Mouse (Mus musculus): ENCODE measurements at regions not wholly inside any gene's neighbourhood (a gene's known extent, or its start where the extent isn't known, plus 50 kb on each side); places are given as distances from the start of the nearest gene placed in this dataset.
A peak's percentile ranks its signal among the peaks of the same experiment; 100 is the strongest.

DNA sequence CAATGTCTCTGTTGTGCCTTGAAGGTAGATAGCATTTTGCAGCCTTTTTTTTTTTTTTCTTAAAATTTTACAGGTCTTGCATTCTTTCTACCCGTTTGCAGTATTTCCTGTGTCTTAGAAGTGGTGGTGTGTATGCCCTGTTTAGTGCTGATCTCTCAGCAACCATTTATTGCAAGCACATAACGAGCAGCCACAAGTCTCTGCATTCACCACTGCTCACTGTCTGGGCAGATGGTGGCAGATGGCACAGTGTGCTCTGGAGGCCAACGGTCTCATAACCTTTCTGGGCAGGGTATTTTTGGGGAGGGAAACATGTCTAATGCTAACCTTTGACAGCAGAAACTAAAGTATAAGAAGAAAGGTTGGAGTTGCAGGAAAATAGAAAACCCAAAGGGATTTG is 266.1 kb upstream of the Ptger4 start:
- DNase-seq (ENCODE audit: low spot score in 2 of 2): no peak

DNA sequence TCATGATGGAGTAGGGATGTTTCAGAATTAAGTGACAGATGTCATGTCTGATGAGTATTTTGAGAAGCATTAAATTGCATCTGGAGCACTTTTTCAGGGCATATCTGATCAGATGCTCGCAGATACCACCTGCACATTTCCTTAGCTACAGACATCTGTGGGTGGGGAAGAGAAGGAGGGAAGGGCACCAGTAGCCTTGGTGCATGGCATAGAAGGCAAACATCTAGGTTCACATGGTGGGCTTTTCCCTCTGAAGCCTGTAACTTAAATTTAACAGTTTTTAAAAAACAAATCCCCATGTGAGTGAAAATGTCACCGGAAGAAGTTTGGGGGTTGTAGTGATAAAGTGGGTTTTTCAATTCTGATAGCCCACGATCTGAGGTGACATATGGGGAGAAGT is 267.1 kb upstream of the Ptger4 start:
- no peak for DNase-seq (ENCODE audit: low spot score in 2 of 2)

DNA sequence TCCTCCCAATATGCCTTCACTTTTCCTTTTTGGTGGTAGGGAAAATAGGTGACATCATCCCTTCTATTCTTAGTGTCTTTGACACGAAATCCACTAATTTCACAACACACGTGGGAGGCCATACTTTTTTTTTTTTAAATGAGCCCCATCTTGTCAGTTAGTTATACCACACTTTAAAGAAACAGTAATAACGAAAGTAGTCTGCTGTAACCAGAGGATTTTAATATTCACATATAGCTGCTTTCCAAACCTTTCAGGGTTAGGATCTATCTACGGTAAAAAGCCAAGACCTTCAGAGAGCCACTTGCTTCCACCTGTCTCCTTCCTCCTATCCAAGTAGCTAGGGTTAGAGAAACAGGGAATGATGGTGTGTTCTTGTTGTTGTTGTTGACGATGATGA is 268.6 kb upstream of the Ptger4 start:
- DNase-seq (ENCODE audit: low spot score in 2 of 2): no peak

DNA sequence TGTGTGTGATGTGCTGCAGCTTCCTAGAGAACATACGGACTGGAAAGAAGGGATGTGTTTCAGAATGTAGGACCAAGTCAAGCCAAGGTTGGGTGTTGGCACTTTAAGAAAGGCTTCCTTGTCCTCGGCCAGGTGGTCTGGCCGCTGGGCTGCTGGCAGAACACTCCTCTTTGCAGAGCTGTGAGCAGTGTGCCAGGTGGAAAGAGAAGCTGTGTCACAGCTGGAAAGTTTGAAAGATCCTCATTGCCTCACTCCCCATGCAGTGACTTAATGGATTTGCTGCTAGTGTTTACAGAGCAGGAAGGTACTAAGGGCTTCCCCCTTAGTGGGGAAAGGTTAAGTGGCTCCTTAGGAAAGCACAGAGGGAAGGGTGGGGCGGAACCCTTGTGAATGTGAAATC is 269.2 kb upstream of the Ptger4 start:
- no peak for DNase-seq (ENCODE audit: low spot score in 2 of 2)

DNA sequence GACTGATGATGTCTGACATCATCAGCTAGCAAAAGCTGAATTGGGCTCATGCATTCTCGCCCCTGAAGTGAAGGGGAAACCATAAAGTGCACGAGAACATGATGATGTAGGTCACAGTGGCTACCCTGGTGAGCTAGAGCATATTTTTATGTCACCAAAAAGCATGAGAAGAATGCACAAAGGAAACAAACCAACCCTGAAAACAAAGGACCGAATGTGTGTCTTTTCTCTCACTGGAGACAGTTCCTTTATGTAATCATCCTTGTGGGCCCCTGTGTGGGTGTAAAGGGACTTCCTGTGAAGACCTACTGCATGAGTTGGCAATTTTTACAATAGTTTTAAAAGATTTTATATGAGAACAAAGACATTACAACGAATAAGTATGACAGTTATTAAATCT is 270.2 kb upstream of the Ptger4 start:
- DNase-seq (ENCODE audit: low spot score in 2 of 2): no peak

DNA sequence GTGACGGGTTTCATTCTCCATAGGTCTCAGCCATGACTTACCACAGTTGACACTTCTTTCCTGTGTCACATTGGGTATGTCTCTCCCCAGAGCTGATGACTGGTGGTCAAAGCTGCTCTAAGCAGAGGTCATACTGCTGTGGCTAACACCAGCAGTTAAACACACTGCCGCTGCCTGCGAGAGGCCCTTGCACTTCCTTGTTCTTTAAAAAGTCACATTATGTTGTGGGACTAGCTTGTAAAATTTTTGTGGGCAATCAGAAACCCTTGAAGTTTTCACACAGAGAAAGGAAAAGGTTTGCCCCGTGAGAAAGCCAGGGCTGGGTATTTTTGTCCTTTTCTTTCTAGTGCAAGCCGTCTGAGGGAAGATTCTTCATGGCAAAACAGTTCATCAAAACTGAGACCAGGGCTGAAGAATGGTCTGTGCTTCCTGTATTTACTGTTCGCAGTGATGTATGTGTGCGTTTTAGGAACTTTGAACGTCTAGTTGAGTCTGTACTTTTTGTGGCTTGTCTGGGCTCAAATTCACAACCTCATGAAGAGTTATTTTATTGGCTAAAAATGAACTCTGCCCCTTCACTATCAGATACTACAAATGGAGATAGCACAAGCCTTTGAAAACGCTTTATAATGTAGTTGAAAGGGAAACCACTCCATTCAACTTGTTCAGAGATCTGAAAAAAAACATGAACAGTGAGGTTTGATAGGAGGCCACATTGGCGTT is 273.4 kb upstream of the Ptger4 start:
- no peak for DNase-seq (ENCODE audit: low spot score in 2 of 2)

DNA sequence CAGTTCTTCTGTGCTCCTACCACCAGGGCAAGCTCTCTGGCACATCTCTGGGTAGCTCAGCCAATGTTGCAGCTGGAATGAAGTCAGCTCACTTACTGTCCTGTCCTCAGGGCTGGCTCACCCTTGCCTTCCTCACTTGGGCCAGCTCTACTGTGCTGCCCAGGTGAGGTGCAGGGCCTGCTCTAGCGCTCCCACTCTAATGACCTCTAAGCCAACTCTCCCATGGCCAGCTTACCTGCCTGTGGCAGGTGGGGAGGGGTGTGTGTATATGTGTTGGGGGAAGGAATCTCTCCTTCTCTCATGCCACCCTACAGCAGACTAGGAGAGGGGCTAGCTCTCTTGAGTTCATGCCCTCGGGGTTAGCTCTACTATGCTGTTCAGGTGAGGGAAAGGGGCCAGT is 275.6 kb upstream of the Ptger4 start:
- no peak for DNase-seq (ENCODE audit: low spot score in 2 of 2)

DNA sequence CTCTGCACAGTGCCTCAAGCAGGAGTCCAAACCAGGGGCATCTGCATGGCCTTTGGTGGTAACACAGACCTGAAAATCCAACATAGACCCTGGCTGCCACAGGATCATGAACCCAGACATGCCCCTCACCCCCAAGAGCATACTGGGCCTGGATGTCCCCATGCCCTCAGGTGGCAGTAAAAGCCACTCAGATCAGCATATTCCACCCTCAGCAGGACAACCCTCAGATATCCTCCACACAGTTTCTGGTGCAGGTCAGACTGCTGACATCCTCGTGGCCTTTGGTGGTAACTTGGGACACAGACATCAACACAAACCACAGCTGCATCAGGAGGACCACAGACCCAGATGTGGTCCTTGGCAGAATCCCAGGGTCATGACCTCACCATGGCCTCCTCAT is 276.0 kb upstream of the Ptger4 start:
- DNase-seq (ENCODE audit: low spot score in 2 of 2): no peak

DNA sequence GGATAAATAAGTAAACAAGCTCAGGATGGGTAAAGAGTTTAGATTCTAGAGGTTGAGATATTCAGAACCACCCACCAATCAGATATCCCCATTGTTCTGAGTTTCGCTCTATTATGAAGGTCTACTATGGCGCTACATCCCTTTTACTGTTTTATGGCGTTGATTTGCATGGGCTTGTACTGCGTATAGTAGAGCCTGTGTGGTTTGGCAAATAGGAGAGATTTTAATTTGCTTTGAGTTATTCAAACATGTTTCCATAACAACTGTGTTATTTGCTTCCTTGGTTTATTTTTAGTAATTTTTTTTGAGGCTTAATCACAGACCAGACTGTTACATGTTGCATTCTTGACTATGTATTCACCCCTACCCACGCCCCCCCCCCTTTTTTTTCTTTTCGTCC is 284.6 kb upstream of the Ptger4 start:
- no peak for DNase-seq (ENCODE audit: low spot score in 2 of 2)

DNA sequence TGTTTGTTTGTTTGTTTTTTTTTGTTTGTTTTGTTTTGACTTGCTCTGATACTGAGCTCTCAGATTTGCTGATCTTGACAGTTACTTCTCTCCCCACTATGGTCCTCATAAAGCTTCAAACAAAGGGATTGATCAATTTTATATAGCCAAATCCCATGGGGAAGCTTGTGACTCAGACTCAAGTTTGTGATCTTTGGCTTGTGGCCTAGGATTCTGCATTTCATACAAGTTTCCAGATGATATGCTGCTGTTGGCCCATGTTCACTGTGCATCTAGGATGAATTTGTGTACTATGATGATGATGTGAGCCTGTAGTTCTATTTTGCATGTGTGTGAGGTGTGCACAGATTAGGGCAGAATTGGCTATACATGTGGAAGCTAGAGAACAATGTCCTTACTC is 289.7 kb upstream of the Ptger4 start:
- no peak for DNase-seq (ENCODE audit: low spot score in 2 of 2)

DNA sequence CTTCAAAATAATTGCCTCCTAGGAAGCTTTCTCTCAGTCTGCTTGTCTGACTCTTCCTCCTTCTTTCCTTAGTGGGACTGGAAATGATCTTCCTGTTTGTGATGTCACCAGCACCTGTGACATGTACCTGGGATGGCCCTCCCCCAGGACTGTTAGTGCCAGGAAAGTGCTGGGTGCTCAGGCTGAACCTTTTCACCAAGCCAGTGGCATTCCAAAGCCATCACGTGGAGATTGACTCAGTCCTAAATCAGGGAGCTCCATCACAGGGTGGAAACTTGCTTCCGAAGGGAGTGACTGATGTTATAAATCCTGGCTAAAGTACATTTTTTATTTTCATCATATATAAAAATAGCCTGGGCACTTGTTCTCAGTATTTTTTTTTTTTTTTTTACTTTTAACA is 293.4 kb upstream of the Ptger4 start:
- DNase-seq (ENCODE audit: low spot score in 2 of 2): no peak

DNA sequence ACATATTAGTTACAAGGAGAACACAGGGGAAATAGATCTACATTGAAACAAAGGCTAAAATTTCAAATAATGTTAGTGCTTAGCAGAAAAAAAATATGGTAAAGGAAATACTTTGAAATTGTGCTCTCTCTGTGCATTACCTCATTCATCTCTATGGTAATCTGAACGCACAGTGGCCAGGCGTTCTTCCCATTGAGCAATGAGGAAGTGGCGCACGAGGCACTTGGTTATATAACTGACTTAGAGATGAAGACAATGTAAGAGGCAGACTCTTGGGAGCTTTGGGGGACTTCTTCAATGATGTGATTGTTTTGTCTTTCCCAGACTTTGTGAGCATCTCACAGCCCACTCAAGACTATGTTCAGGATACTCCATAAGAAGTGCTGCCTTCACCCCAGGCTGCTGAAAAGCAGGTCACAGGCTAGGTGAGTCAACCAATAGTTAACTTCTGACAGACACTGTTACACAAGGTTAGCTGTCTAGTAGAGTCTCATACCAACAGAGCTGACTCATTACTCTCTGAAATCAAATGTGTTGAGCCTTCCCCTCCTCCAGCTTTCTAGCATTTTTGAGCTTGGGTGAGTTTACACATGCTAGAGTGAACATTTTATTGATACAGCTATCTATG is 295.4 kb upstream of the Ptger4 start:
- peak in 1 of 2 experiments; percentile 7 for DNase-seq (ENCODE audit: low spot score in 2 of 2)

DNA sequence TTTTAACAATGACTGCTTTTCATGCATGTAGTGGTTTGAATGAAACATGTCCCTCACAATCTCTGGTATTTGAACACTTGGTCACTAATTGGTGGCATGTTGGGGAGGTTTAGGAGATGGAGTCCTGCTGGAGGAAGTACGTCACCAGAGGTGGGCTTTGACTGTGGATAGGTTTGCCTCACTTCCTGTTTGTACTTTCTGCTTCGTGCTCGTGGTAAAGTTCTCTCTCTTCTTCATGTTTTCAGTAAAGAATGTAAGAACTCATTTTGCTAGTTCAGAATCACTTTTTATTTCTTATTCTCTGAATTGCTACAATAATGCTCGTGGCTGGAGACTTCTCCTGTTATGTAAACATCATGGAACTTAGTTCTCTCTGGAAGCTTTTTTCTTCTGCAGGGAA is 310.5 kb upstream of the Ptger4 start:
- DNase-seq (ENCODE audit: low spot score in 2 of 2): no peak

DNA sequence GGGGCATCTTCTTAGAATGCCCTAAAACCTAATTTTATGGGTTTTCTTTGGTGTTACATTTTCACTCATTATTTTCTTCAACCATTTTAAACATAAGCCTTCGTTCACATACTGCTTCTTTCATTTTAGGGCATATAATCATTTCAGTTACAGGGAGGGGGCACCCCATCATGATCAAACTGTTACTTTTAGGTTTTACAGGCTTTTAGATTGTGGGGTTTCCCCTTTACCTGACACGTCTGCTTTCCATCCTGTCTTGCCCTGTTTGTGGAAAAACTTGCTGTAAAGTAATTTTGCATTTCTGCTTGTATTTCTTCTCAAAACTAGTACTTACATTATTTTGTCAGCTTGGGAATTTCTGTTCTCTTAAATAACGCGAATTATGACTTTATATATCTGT is 310.9 kb upstream of the Ptger4 start:
- DNase-seq (ENCODE audit: low spot score in 2 of 2): no peak

DNA sequence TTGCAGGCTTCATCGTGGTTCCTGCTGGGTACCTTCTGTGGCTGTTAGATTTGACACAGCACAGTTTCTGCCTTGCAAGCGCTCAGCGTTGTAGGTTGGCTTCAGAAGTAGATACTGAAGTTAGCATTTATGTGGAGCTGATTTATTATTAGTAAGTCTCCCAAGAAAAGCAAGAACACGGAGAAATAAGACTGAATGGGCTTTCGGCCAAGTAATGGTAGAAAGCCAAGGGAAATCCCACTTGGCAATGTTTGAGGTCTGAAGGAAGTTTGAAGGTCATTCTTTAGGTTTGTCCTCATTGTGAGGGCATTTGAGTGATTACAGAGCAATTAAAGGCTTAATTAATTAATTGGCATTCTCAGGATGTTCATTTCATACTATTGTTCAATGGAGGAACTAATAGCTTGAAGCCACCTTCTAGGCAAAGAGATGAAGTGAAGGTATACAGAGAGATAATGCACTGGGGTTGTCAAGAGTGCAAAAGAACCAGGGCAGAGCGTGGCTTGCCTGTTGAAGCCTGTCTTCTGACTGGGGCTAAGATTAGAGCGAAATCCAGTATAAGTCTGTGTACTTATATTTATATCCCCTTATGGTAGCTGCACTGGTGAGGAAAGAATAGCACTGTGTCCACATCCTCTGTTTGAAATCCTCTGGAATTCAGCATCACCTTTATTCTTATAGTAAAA is 311.5 kb upstream of the Ptger4 start:
- no peak for DNase-seq (ENCODE audit: low spot score in 2 of 2)

DNA sequence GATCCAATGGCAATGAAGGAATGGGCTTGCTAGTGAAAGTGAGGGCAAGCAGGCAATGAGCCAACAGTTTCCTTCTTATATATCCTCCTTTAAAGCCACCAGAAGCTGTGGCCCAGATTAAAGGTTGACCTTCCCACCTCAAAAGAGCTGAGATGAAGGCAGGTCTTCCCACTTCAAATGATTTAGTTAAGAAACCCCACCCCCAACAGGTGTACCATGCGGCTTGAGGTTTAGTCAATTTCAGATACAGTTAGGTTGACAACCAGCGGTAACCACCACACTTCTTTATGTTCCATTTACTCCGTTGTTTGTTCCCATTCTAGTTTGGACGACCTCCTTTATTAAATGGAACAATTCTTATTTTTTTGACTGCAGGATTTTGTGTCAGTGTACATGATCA is 317.8 kb upstream of the Ptger4 start:
- DNase-seq (ENCODE audit: low spot score in 2 of 2): no peak

DNA sequence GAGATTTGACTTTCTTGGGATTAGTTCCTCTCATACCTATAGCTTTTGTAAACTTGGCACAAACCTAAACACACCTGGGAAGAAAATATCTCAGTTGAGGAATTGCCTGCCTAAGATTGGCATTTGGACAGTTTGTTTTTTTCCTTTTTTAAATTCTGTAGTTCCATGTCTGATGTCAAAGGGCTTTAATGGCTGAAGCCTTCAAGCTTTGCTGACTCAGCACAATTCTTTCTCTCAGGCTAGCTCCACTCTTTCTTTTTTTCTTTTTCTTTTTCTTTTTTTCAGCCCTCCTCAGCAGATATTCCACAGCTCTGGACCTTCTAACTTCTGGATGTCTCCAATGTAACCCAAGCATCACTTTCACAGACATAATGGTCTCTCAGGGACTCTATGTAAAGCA is 330.4 kb upstream of the Ptger4 start:
- DNase-seq (ENCODE audit: low spot score in 2 of 2): no peak

DNA sequence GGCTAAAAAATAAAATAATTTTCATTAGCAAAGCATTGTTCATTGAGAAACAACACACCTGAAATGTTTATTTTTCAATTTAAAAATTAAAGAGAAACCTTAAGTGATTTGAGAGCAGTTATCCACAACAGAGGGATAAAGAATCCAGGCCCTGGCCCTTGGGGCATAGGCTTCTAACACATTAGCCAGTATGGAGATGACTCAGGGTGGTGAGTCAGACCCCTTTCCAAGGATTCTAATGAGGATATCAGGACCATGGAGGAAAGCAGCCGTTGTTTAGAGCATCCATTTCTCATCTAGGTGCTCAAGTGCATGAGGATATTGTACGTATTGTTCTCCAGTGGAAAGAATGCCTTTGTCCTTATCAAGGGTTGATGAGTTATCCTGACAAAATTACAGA is 335.6 kb upstream of the Ptger4 start:
- no peak for DNase-seq (ENCODE audit: low spot score in 2 of 2)

DNA sequence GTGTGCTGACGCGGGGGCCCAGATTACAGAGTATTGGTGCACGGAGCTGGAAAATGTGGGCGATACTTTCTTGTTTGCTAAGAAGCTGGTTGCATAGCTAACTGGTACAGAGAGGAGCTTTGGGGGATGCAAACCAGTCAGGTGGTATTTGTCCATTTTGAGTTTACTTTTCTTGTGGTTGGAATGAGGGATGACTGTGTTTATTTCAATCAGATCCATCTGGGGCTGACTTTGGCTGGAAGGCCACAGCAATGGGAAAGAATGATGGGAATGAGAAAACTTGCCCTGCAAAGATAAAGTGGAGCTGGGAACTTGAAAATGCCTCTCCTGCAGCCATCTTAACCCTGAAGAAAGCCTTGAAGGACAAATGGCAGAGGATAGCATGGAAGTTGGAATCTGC is 336.4 kb upstream of the Ptger4 start:
- no peak for DNase-seq (ENCODE audit: low spot score in 2 of 2)

DNA sequence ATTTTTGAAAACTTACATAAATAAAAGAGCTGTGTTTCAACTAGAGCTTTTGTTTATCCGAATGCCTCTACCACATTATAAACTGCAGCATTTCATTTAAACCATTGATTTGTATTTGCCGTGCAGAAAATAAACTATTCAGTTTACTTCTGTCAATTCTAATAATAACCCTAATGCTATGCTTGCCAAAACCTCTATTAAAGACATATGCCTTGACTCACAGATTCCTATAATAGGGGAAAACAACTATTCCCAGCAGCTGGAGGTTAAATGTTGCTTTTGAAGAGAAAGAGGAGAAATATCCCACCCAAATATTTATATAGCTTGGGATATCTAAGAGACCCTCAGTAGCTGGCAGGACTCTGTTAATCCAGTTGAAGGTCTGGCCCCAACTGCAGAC is 340.4 kb upstream of the Ptger4 start:
- DNase-seq (ENCODE audit: low spot score in 2 of 2): no peak

DNA sequence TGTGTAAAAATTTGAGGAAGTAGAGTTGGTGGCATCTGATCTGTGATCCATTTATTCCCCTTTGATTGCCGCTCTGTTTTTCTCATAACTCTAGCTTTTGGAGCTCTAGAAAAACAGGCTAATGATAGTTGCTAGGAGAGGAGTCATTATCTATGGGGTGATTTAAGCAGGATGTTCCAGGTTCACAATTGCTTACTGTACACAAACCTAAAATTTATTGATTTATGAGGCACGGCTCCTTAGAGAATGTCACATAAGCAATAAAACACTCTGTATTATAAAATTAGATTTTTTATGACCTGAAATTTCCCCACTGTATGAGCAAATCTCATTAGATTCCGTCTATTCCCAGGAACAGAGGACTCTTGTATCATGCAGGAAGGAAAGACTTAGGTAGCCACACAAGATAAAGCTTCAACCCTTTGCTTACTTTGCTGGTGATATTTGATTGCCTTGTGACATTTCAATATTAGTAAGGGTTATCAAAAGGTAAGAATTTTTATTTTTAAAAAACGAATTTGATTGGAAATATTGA is 360.8 kb upstream of the Ptger4 start:
- DNase-seq (ENCODE audit: low spot score in 2 of 2): no peak

DNA sequence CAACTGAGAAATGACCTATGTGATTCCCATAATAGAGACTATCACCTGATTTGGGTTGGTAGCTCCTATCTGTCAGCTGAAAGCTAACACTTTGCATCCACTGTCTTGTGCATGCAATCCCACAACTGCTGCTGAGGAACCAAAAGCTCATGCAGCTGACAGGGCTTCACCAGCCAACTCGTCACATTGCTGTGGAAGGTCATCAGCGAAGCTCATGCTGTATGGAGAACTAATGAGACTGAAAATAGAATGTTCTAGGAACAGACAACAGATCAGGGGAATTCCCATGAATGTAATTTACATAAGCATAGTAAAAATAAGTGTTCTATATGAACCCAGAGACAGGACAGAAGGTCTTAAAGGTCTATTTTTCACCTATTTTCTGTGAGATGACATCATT is 363.5 kb upstream of the Ptger4 start:
- DNase-seq (ENCODE audit: low spot score in 2 of 2): no peak

DNA sequence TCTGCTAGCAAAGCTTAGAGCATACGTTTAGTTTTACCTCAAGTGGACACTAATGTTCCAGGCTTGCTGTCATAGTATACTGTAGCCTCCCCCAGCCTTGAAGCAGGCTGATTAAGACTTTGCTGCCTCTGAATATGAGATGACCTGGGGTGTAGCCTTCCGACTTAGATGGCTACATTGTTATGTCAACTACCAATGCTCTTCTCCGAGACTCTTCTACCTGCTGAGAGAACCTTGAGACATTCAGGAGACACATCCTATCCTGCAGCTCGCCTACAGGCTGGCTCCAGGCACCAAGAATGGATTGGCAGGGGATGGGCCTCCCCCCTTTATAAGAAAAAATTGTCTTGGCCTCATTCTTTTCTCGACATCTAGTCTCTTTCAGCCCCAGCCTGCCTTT is 379.0 kb upstream of the Ptger4 start:
- no peak for DNase-seq (ENCODE audit: low spot score in 2 of 2)

Data from urinary bladder, adult 18-20 months (tissue).